Mouse (Mus musculus) liver, embryonic 11.5 days (tissue): Measurements from ENCODE around the gene Ap1m2. TPM values are rescaled to one million over a fixed set of nuclear protein-coding genes. Genes with fewer than 3 reads are reported as not detected.
"Not testable (repeated sequence)": the region's sequence is repeated elsewhere in the genome, so short reads cannot be mapped to it uniquely, and the experiment has no call there.

Experiments
- ATAC-seq: fragments of 200-750 bp; cut with Nextera tagmentation; replicated peaks from 2 replicates; pipeline ENCODE4 v1.8.0; 2017; ENCODE audit warnings: moderate number of reproducible peaks, mild to moderate bottlenecking, moderate TSS enrichment, moderate library complexity; ENCODE audit not compliant: low FRiP score
- DNase-seq: peaks from one replicate; pipeline ENCODE4 v3.0.0-alpha.2; 2017; ENCODE audit warnings: low spot score
- H3K27ac ChIP-seq: fragments of 300-500 bp; sonication (generic); 2 replicates; pipeline ENCODE4 v1.5.1; 2014; ENCODE audit warnings: mild to moderate bottlenecking, low read depth, low read length, control low read depth
- H3K27me3 ChIP-seq: fragments of 300-500 bp; sonication (generic); replicated peaks from 2 replicates; pipeline ENCODE4 v1.6.1; 2014; ENCODE audit warnings: low read length, mixed read lengths; ENCODE audit not compliant: control insufficient read depth, insufficient read depth
- H3K36me3 ChIP-seq: fragments of 300-500 bp; sonication (generic); 2 replicates; pipeline ENCODE4 v1.6.1; 2014; ENCODE audit warnings: mild to moderate bottlenecking, low read length, moderate library complexity, mixed read lengths; ENCODE audit not compliant: control insufficient read depth, insufficient read depth
- H3K4me1 ChIP-seq: fragments of 300-500 bp; sonication (generic); replicated peaks from 2 replicates; pipeline ENCODE4 v1.6.1; 2014; ENCODE audit warnings: low read length, mixed read lengths; ENCODE audit not compliant: control insufficient read depth, insufficient read depth
- H3K4me2 ChIP-seq: fragments of 300-500 bp; sonication (generic); 2 replicates; pipeline ENCODE4 v1.6.1; 2014; ENCODE audit warnings: mild to moderate bottlenecking, control low read depth, moderate library complexity
- H3K4me3 ChIP-seq: fragments of 300-500 bp; sonication (generic); 2 replicates; pipeline ENCODE4 v1.5.1; 2014; ENCODE audit warnings: low read depth, low read length, control low read depth
- H3K9ac ChIP-seq: fragments of 300-500 bp; sonication (generic); 2 replicates; pipeline ENCODE4 v1.6.1; 2014; ENCODE audit warnings: low read depth, low read length, control low read depth
- H3K9me3 ChIP-seq: fragments of 300-500 bp; sonication (generic); 2 replicates; pipeline ENCODE4 v1.6.1; 2016; ENCODE audit warnings: low read length, inconsistent platforms, mixed read lengths; ENCODE audit not compliant: control insufficient read depth
- WGBS: fragments of 180-500 bp; shearing (Covaris S2); extraction: QIAGEN DNeasy Blood & Tissue Kit; methylation state at CpG from one replicate; pipeline ENCODE4 v1.1.7; 2014; 5-methylcytosine and 5-hydroxymethylcytosine counted together
- polyA plus RNA-seq: library from polyadenylated mRNA; unstranded; fragments of >200 nt; fragmentation: Nextera tagmentation; extraction: Ambion mirVana; gene quantifications from 2 replicates; pipeline ENCODE4 v1.2.1, GENCODE M21; 2014

Gene Ap1m2
- polyA plus RNA-seq, 1 experiment from 2014 or later, result 1.6 TPM

DNA sequence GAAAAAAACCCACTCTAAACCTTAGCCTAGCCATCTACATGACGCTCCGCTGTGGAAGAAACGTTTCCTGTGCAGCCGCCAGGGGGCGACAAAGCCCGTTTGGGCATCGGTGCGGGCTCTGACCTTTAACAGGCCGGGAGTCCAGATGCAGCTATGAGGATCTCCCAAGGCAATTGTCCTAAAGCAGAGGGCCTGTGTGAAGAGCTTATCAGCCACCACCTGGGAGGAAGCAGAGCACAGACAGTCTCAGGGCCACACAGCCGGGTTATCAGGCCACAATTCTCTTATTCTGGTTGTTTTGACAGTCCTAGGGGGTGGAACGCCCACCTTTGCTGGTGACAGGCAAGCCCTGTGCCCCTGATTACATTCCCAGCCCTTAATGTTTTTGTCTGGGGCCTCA is 1.3 kb upstream of the Ap1m2 start:
- ATAC-seq, result peak; percentile 94
- H3K27me3 ChIP-seq, result peaks cover 15% of the 10 kb centered on the region
- 5% methylated on average over 11 of the region's 11 CpGs for WGBS
- no peak overlapping the region for H3K9ac ChIP-seq
- H3K4me2 ChIP-seq, result 0 out of 2 replicates have a peak overlapping the region, but pooled peaks have one; percentile 10
- H3K27ac ChIP-seq, result no peak overlapping the region
- H3K36me3 ChIP-seq, result no peaks in the 10 kb centered on the region
- no peak overlapping the region for H3K4me3 ChIP-seq
- H3K4me1 ChIP-seq, result peaks cover 16% of the 10 kb centered on the region
- no peaks in the 10 kb centered on the region for H3K9me3 ChIP-seq
- peak; percentile 91 for DNase-seq

GRCm38 (mm10) chr9:21311695-21312094 is 442 bp downstream of the Ap1m2 start:
- ATAC-seq, result no peak
- H3K9me3 ChIP-seq, result no peaks in the 10 kb centered on the region
- H3K4me2 ChIP-seq, result no peak overlapping the region
- no peak overlapping the region for H3K27ac ChIP-seq
- H3K4me3 ChIP-seq, result peak overlapping the region; percentile 18; the same call in 1 of the 2 replicates
- WGBS, result 39% methylated on average over 7 of the region's 7 CpGs
- H3K9ac ChIP-seq, result no peak overlapping the region
- DNase-seq, result no peak
- H3K27me3 ChIP-seq, result peaks cover 15% of the 10 kb centered on the region
- no peaks in the 10 kb centered on the region for H3K36me3 ChIP-seq
- peaks cover 16% of the 10 kb centered on the region for H3K4me1 ChIP-seq

DNA sequence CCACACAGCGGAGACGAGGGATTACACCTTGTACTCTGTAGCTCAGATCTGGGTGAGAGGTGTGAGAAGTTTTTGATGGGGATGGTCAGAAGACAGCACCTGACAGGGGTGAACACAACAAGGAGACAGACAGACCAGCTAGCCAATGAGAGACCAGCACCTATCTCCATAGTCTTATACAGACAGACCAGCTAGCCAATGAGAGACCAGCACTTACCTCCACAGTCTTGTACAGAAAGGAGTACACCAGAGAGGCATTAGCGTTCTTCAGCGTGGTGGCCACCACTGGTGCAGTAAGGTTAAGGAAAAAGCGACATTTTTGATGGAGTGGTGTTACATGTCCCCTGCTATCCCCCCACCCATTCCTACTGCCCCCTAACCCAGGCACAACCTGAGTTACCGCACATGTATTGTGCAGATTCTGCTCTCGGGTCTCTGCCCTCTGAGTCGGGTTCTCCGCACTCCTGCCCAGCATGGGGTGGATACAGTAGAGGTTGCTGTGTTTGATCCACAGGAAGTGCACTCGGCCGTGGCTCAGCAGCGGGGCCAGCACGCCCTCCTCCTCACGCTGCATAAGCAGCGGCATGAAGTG is 2.9 kb downstream of the Ap1m2 start:
- 65% methylated on average over 15 of the region's 15 CpGs for whole genome bisulfite sequencing
- Histone ChIP-seq H3K4me2 (peak overlapping the region; percentile 31), H3K9ac (no peak overlapping the region), H3K9me3 (no peaks in the 10 kb centered on the region), H3K4me1 (peaks cover 4% of the 10 kb centered on the region), H3K36me3 (no peaks in the 10 kb centered on the region), H3K27ac (no peak overlapping the region), H3K27me3 (peaks cover 15% of the 10 kb centered on the region), H3K4me3 (no peak overlapping the region)
- no peak for DNase-seq
- 0 out of 2 replicates have a peak, but pooled peaks have one; percentile 30 for ATAC-seq

DNA sequence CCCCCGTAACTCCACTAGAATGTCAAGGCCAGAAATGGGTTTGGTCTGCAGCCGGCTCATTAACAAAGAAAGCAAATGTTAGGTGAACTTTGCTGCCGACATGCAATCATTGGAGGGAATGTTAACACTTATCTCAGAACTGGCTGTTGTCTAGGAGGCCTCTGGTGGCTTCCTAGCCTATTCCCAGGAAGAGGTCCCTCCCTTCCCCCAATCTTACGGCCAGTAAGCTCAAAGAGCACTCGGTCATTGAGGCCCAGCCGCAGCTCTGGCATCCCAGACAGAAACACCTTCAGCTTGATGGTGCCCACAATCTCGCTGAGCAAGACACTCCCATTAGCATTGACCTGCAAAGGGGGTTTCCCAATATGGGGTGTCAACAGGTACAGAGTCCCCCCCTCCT is 7.1 kb downstream of the Ap1m2 start:
- 71% methylated on average over 7 of the region's 7 CpGs for WGBS
- DNase-seq (no peak), ATAC-seq (no peak)
- Histone ChIP-seq H3K9ac (no peak overlapping the region), H3K27ac (no peak overlapping the region), H3K4me3 (no peak overlapping the region), H3K27me3 (no peaks in the 10 kb centered on the region), H3K9me3 (no peaks in the 10 kb centered on the region), H3K36me3 (no peaks in the 10 kb centered on the region), H3K4me2 (no peak overlapping the region), H3K4me1 (no peaks in the 10 kb centered on the region)

- no peak overlapping the region for H3K4me2 ChIP-seq
- no peak overlapping the region for H3K9ac ChIP-seq
- no peaks in the 10 kb centered on the region for H3K9me3 ChIP-seq
- H3K36me3 ChIP-seq, result no peaks in the 10 kb centered on the region
- no peak overlapping the region for H3K4me3 ChIP-seq
- H3K4me1 ChIP-seq, result no peaks in the 10 kb centered on the region
- WGBS, result 83% methylated on average over 10 of the region's 10 CpGs
- no peak overlapping the region for H3K27ac ChIP-seq
- DNase-seq (no peak), ATAC-seq (no peak)
- H3K27me3 ChIP-seq, result no peaks in the 10 kb centered on the region
These were observed 13.1 kb downstream of the Ap1m2 start for GRCm38 (mm10) chr9:21299014-21299413.

- peak overlapping the region; percentile 75 for H3K9ac ChIP-seq
- H3K27me3 ChIP-seq, result no peaks in the 10 kb centered on the region
- DNase-seq, result no peak
- H3K4me1 ChIP-seq, result peaks cover 17% of the 10 kb centered on the region
- H3K36me3 ChIP-seq, result 0 out of 2 replicates have a peak, but pooled peaks cover 4% of the 10 kb centered on the region
- no peaks in the 10 kb centered on the region for H3K9me3 ChIP-seq
- no peak for ATAC-seq
- no peak overlapping the region for H3K4me3 ChIP-seq
- peak overlapping the region; percentile 53 for H3K4me2 ChIP-seq
- WGBS, result 80% methylated on average over 3 of the region's 3 CpGs
- 0 out of 2 replicates have a peak overlapping the region, but pooled peaks have one; percentile 36 for H3K27ac ChIP-seq
These were observed 19.9 kb downstream of the Ap1m2 start for GRCm38 (mm10) chr9:21292271-21292670.

- WGBS, result 13% methylated on average over 7 of the region's 7 CpGs
- H3K4me3 ChIP-seq, result peak overlapping the region; percentile 45
- peak overlapping the region; percentile 89 for H3K27ac ChIP-seq
- DNase-seq, H3K27me3 ChIP-seq, ATAC-seq, H3K9me3 ChIP-seq, H3K36me3 ChIP-seq: not testable (repeated sequence)
- peak overlapping the region; percentile 75 for H3K9ac ChIP-seq
- peak overlapping the region; percentile 53 for H3K4me2 ChIP-seq
- peaks cover 21% of the 10 kb centered on the region for H3K4me1 ChIP-seq
These were observed 20.3 kb downstream of the Ap1m2 start for GRCm38 (mm10) chr9:21291868-21292267.

- peak within 1 kb of the TSS; percentile 83 for H3K4me2 ChIP-seq
- peak within 1 kb of the TSS; percentile 89 for H3K4me3 ChIP-seq
- peak within 1 kb of the TSS; percentile 92 for H3K9ac ChIP-seq
- H3K27ac ChIP-seq, result peak within 1 kb of the TSS; percentile 89
- H3K4me1 ChIP-seq, result peaks cover 28% of the 10 kb centered on the region
- DNase-seq (peak; percentile 100), ATAC-seq (peak; percentile 90)
- no peaks in the 10 kb centered on the region for H3K27me3 ChIP-seq
- no peaks in the 10 kb centered on the region for H3K9me3 ChIP-seq
- 0 out of 2 replicates have a peak, but pooled peaks cover 4% of the 10 kb centered on the region for H3K36me3 ChIP-seq
- under 1% methylated on average over 50 of the region's 51 CpGs for WGBS
These were observed 20.9 kb downstream of the Ap1m2 start, which contains the start of gene Cdkn2d for GRCm38 (mm10) chr9:21291022-21291787. Gene Cdkn2d (minus strand): TSS chr9:21291407.
